Mouse (Mus musculus) CH12.LX (cell line): Measurements from ENCODE around the gene 9330159F19Rik. TPM values are rescaled to one million over a fixed set of nuclear protein-coding genes. Genes with fewer than 3 reads are reported as not detected.

Experiments used
- DNase-seq: peaks from one replicate; pipeline ENCODE4 v3.0.0-alpha.2; 2013; ENCODE audit errors: extremely low read depth
- H3K27ac ChIP-seq: 2 replicates; pipeline ENCODE4 v1.5.1; 2012; ENCODE audit warnings: low read depth, mild to moderate bottlenecking, control low read depth, moderate library complexity; ENCODE audit not compliant: insufficient read depth
- H3K27me3 ChIP-seq: replicated peaks from 2 replicates; pipeline ENCODE3; 2012; ENCODE audit warnings: inconsistent platforms
- H3K36me3 ChIP-seq, 2 experiments: replicated peaks in 1 of 2; 2 replicates each; pipeline versions ENCODE3 to v1.6.1; 2012; ENCODE audit warnings: inconsistent platforms in 1 of 2, low read length in 1 of 2, mild to moderate bottlenecking in 1 of 2, mixed read lengths in 1 of 2, moderate library complexity in 1 of 2; ENCODE audit not compliant: control insufficient read depth in 1 of 2, insufficient read depth in 1 of 2
- H3K4me1 ChIP-seq, 2 experiments: 2 replicates each; pipeline ENCODE4 v1.6.1; 2012; ENCODE audit warnings: inconsistent platforms in 1 of 2, moderate library complexity in 1 of 2; ENCODE audit not compliant: insufficient read depth in 2 of 2, control insufficient read depth in 1 of 2
- H3K4me2 ChIP-seq: 2 replicates; pipeline ENCODE4 v1.6.1; 2012; ENCODE audit warnings: low read depth, mild to moderate bottlenecking, control low read depth; ENCODE audit not compliant: poor library complexity, insufficient read depth, severe bottlenecking
- H3K4me3 ChIP-seq, 3 experiments: fragments of 150-350 bp in 1 of 3; sonication (generic) in 1 of 3; replicated peaks in 1 of 3; 2 replicates each; pipeline versions ENCODE3 to v1.5.1; 2011 to 2012; ENCODE audit warnings: low read depth in 2 of 3, low read length in 2 of 3, mild to moderate bottlenecking in 2 of 3, moderate library complexity in 2 of 3, control low read depth in 1 of 3, improper control_type of control experiment in 1 of 3, inconsistent platforms in 1 of 3, mixed read lengths in 1 of 3; ENCODE audit not compliant: poor library complexity in 1 of 3
- H3K79me2 ChIP-seq: replicated peaks from 2 replicates; pipeline ENCODE4 v1.6.1; 2012; ENCODE audit warnings: mild to moderate bottlenecking, moderate library complexity; ENCODE audit not compliant: control insufficient read depth, poor library complexity, insufficient read depth, severe bottlenecking; ENCODE audit errors: extremely low read depth
- H3K9ac ChIP-seq: 2 replicates; pipeline ENCODE4 v1.6.1; 2012; ENCODE audit warnings: low read depth, mild to moderate bottlenecking, control low read depth, moderate library complexity; ENCODE audit not compliant: insufficient read depth
- H3K9me3 ChIP-seq: replicated peaks from 2 replicates; pipeline ENCODE3; 2012; ENCODE audit warnings: low read length, inconsistent platforms, mixed read lengths
- CHD1 ChIP-seq: IDR thresholded peaks from 2 replicates; pipeline ENCODE4 v1.6.1; 2012; ENCODE audit warnings: low read depth, low read length, improper control_type of control experiment, inconsistent platforms
- CHD2 ChIP-seq: IDR thresholded peaks from 2 replicates; pipeline ENCODE4 v1.6.1; 2011; ENCODE audit warnings: low read length, improper control_type of control experiment
- CTCF ChIP-seq, 2 experiments: IDR thresholded peaks in 1 of 2; conservative IDR thresholded peaks in 1 of 2; 2 replicates each; pipeline ENCODE4 v1.5.1; 2011 to 2012; ENCODE audit warnings: low read depth in 2 of 2, low read length in 2 of 2, improper control_type of control experiment in 1 of 2, inconsistent platforms in 1 of 2, mild to moderate bottlenecking in 1 of 2, moderate library complexity in 1 of 2
- ELF1 ChIP-seq: IDR thresholded peaks from 2 replicates; pipeline ENCODE4 v1.6.1; 2014; ENCODE audit warnings: low read depth, mild to moderate bottlenecking, inconsistent platforms, low read length, improper control_type of control experiment
- EP300 ChIP-seq: IDR thresholded peaks from 2 replicates; pipeline ENCODE4 v1.6.1; 2011; ENCODE audit warnings: low read length, improper control_type of control experiment
- ETS1 ChIP-seq: conservative IDR thresholded peaks from 2 replicates; pipeline ENCODE4 v1.6.1; 2012; ENCODE audit warnings: low read depth, mild to moderate bottlenecking, inconsistent platforms, low read length, improper control_type of control experiment, moderate library complexity
- GABPA ChIP-seq: IDR thresholded peaks from 2 replicates; pipeline ENCODE4 v1.6.1; 2012; ENCODE audit warnings: low read depth, low read length, improper control_type of control experiment, inconsistent platforms; ENCODE audit not compliant: insufficient replicate concordance
- IRF4 ChIP-seq: IDR thresholded peaks from 2 replicates; pipeline ENCODE4 v1.6.1; 2014; ENCODE audit warnings: low read depth, mild to moderate bottlenecking, inconsistent platforms, low read length, improper control_type of control experiment
- JUND ChIP-seq: conservative IDR thresholded peaks from 2 replicates; pipeline ENCODE4 v1.6.1; 2011; ENCODE audit warnings: low read depth, low read length, improper control_type of control experiment
- KAT2A ChIP-seq: IDR thresholded peaks from 2 replicates; pipeline ENCODE4 v1.6.1; 2012; ENCODE audit warnings: low read length, improper control_type of control experiment, inconsistent platforms; ENCODE audit not compliant: insufficient replicate concordance
- MAFK ChIP-seq: IDR thresholded peaks from 2 replicates; pipeline ENCODE4 v1.6.1; 2011; ENCODE audit warnings: low read length, improper control_type of control experiment; ENCODE audit not compliant: insufficient replicate concordance
- MXI1 ChIP-seq: IDR thresholded peaks from 2 replicates; pipeline ENCODE4 v1.6.1; 2011; ENCODE audit warnings: mild to moderate bottlenecking, low read depth, low read length, improper control_type of control experiment
- MYC ChIP-seq: IDR thresholded peaks from 2 replicates; pipeline ENCODE4 v1.6.1; 2011; ENCODE audit warnings: low read depth, mild to moderate bottlenecking, improper control_type of control experiment, low read length
- NRF1 ChIP-seq: IDR thresholded peaks from 2 replicates; pipeline ENCODE4 v1.6.1; 2014; ENCODE audit warnings: low read depth, mild to moderate bottlenecking, inconsistent platforms, low read length, improper control_type of control experiment, moderate library complexity
- PAX5 ChIP-seq: IDR thresholded peaks from 2 replicates; pipeline ENCODE4 v1.6.1; 2012; ENCODE audit warnings: low read length, inconsistent platforms, mixed read lengths
- POLR2A ChIP-seq: IDR thresholded peaks from 2 replicates; pipeline ENCODE4 v1.6.1; 2011; ENCODE audit warnings: low read depth, mild to moderate bottlenecking, improper control_type of control experiment, low read length
- RAD21 ChIP-seq: IDR thresholded peaks from 2 replicates; pipeline ENCODE4 v1.6.1; 2011; ENCODE audit warnings: low read depth, mild to moderate bottlenecking, low read length, improper control_type of control experiment, moderate library complexity
- RCOR1 ChIP-seq: conservative IDR thresholded peaks from 2 replicates; pipeline ENCODE4 v1.6.1; 2012; ENCODE audit warnings: low read depth, mild to moderate bottlenecking, inconsistent platforms, low read length, improper control_type of control experiment
- SMC3 ChIP-seq: IDR thresholded peaks from 2 replicates; pipeline ENCODE4 v1.6.1; 2011; ENCODE audit warnings: low read depth, low read length, improper control_type of control experiment
- TBP ChIP-seq: conservative IDR thresholded peaks from 2 replicates; pipeline ENCODE4 v1.6.1; 2011; ENCODE audit warnings: low read depth, low read length, improper control_type of control experiment
- USF1 ChIP-seq: IDR thresholded peaks from 2 replicates; pipeline ENCODE4 v1.6.1; 2014; ENCODE audit warnings: low read depth, mild to moderate bottlenecking, inconsistent platforms, low read length, improper control_type of control experiment
- ZKSCAN1 ChIP-seq: IDR thresholded peaks from 2 replicates; pipeline ENCODE4 v1.6.1; 2012; ENCODE audit warnings: low read depth, inconsistent platforms, low read length, improper control_type of control experiment, borderline replicate concordance
- ZMIZ1 ChIP-seq: IDR thresholded peaks from 2 replicates; pipeline ENCODE4 v1.6.1; 2012; ENCODE audit warnings: low read depth, mild to moderate bottlenecking, inconsistent platforms, low read length, improper control_type of control experiment
- ZNF384 ChIP-seq: IDR thresholded peaks from 2 replicates; pipeline ENCODE4 v1.6.1; 2012; ENCODE audit warnings: low read depth, low read length, improper control_type of control experiment, inconsistent platforms
- dilution Hi-C: fragments of 300-500 bp; cut with MboI; formaldehyde crosslinking; loops from 2 replicates; pipeline ENCODE4 v1.14.3; 2020; ENCODE audit warnings: low sequenced_read_pairs; ENCODE audit not compliant: extremely low pct_unique_long_range_greater_than_20kb, extremely low pct_ligation_motif_present
- in situ Hi-C: fragments of 300-500 bp; cut with MboI; formaldehyde crosslinking; loops from 3 replicates; pipeline ENCODE4 v1.14.3; 2019; ENCODE audit warnings: low sequenced_read_pairs, low pct_ligation_motif_present, low pct_unique_long_range_greater_than_20kb, mixed read lengths
- polyA plus RNA-seq: library from polyadenylated mRNA; unstranded; fragments of >175 nt; gene quantifications from 2 replicates; pipeline ENCODE4 v1.2.1, GENCODE M21; 2012; ENCODE audit warnings: low read depth; ENCODE audit not compliant: insufficient read length
- total RNA-seq, 2 experiments: library from RNA; depleted of rRNA; stranded (reverse); fragments of 300-350 nt in 1 of 2; fragments of >200 nt in 1 of 2; gene quantifications; 2 replicates each; pipeline ENCODE4 v1.2.3; 2012 to 2014

Gene 9330159F19Rik
- total and polyA plus RNA-seq, 3 experiments, result 0.07 TPM; not detected in 2

- H3K4me3 ChIP-seq, result no peak overlapping the region
- H3K9me3 ChIP-seq, result no peaks in the 10 kb centered on the region
- H3K9ac ChIP-seq, result no peak overlapping the region
- H3K4me2 ChIP-seq, result no peak overlapping the region
- H3K27ac ChIP-seq, result no peak overlapping the region
- no peaks in the 10 kb centered on the region for H3K4me1 ChIP-seq
- H3K36me3 ChIP-seq, result no peaks in the 10 kb centered on the region
- no peak for DNase-seq
- no peaks in the 10 kb centered on the region for H3K27me3 ChIP-seq
- dilution Hi-C loops, result no loop called here
- TF ChIP-seq ZNF384 (no peak), ETS1 (no peak), SMC3 (no peak), CHD2 (no peak), ZMIZ1 (no peak), RCOR1 (no peak), ELF1 (no peak), USF1 (no peak), RAD21 (no peak), MAFK (no peak), MYC (no peak), MXI1 (no peak), POLR2A (no peak), PAX5 (no peak), NRF1 (no peak), TBP (no peak), ZKSCAN1 (no peak), EP300 (no peak), IRF4 (no peak)
- in situ Hi-C loops, result no loop called here
- no peaks in the 10 kb centered on the region for H3K79me2 ChIP-seq
Observed at GRCm38 (mm10) chr10:29217451-29217850, 6.0 kb downstream of the 9330159F19Rik start.

GRCm38 (mm10) chr10:29225329-29225728, 13.9 kb downstream of the 9330159F19Rik start:
- in situ Hi-C loops (no loop called here), dilution Hi-C loops (no loop called here)
- Histone ChIP-seq H3K27me3 (no peaks in the 10 kb centered on the region), H3K27ac (no peak overlapping the region), H3K9me3 (no peaks in the 10 kb centered on the region), H3K4me2 (no peak overlapping the region), H3K9ac (no peak overlapping the region), H3K4me3 (no peak overlapping the region), H3K79me2 (no peaks in the 10 kb centered on the region), H3K4me1 (no peaks in the 10 kb centered on the region), H3K36me3 (no peaks in the 10 kb centered on the region)
- DNase-seq, result no peak
- TF ChIP-seq KAT2A, result no peak
- TF ChIP-seq ZMIZ1, result no peak
- TF ChIP-seq MXI1, result no peak
- no peak for TF ChIP-seq CHD1
- no peak for TF ChIP-seq JUND
- TF ChIP-seq CTCF (conservative IDR thresholded peaks at IDR 0.05 in 1 of 2, IDR thresholded peaks at IDR 0.05 in 1 of 2; ENCODE audit: low read depth in 2 of 2, low read length in 2 of 2), result no peak
- TF ChIP-seq GABPA, result no peak
- no peak for TF ChIP-seq RCOR1
- no peak for TF ChIP-seq MAFK
- TF ChIP-seq ETS1, result no peak
